Mouse (Mus musculus) gastrocnemius, adult 2 months (tissue): ENCODE data around the gene Tpst2. TPM values are rescaled to one million over a fixed set of nuclear protein-coding genes. Genes with fewer than 3 reads are reported as not detected.

Experiments
- DNase-seq: peaks from one replicate; pipeline ENCODE4 v3.0.0; 2022
- H3K27ac ChIP-seq: fragments of 200-600 bp; 2 replicates; pipeline ENCODE4 v1.8.1; 2022; ENCODE audit warnings: mild to moderate bottlenecking
- H3K4me3 ChIP-seq: fragments of 200-600 bp; 2 replicates; pipeline ENCODE4 v1.8.1; 2022; ENCODE audit warnings: mild to moderate bottlenecking, moderate library complexity
- CTCF ChIP-seq: fragments of 200-600 bp; IDR thresholded peaks from 2 replicates; pipeline ENCODE4 v1.8.1; 2022; ENCODE audit warnings: antibody characterized with exemption, mild to moderate bottlenecking, moderate library complexity
- intact Hi-C: fragments of 180-260 bp; cut with DNase I; formaldehyde crosslinking; loops from one replicate; pipeline ENCODE4 v1.15.1; 2025
- total RNA-seq, 2 experiments: library from RNA; stranded (reverse); gene quantifications; 2 replicates each; pipeline ENCODE4 v1.2.3; 2021

The Tpst2 gene
- total RNA-seq, 2 experiments from 2014 or later, result 12.6 to 25.4 TPM

- H3K4me3 ChIP-seq, result no peak overlapping the region
- no peak overlapping the region for H3K27ac ChIP-seq
- intact Hi-C loops, result loop anchor here (5.0 kb wide), 1 partner anchor 35 kb away; the partner anchor contains the start of gene Tpst2
- no peak for DNase-seq
- TF ChIP-seq CTCF, result no peak
Observed at GRCm38 (mm10) chr5:112242361-112242778, 34.1 kb upstream of the Tpst2 start.

- no peak for TF ChIP-seq CTCF
- intact Hi-C loops, result loop anchor here (5.0 kb wide), 1 partner anchor 34 kb away; the partner anchor contains the start of gene Tpst2
- no peak overlapping the region for H3K27ac ChIP-seq
- DNase-seq, result no peak
- H3K4me3 ChIP-seq, result no peak overlapping the region
Observed at GRCm38 (mm10) chr5:112243041-112243440, 33.5 kb upstream of the Tpst2 start.

GRCm38 (mm10) chr5:112243539-112244274, 32.8 kb upstream of the Tpst2 start:
- no peak for TF ChIP-seq CTCF
- no peak overlapping the region for H3K4me3 ChIP-seq
- H3K27ac ChIP-seq, result no peak overlapping the region
- DNase-seq, result no peak
- intact Hi-C loops, result loop anchor here (5.0 kb wide), 1 partner anchor 34 kb away; the partner anchor contains the start of gene Tpst2

DNA sequence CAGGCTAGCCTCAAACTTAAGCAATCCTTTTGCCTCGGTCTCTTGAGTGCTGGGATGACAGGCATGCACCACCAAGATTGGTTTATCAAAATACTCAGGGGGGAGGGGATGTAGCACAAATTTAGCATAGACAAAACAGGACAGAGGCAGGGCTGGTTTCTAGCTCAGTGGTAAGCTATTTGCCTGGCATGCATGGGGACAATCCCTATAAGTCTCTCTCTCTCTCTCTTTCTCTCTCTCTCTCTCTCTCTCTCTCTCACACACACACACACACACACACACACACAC, 32.3 kb upstream of the Tpst2 start:
- no peak for DNase-seq
- H3K4me3 ChIP-seq, result no peak overlapping the region
- H3K27ac ChIP-seq, result no peak overlapping the region
- intact Hi-C loops, result loop anchor here (5.0 kb wide), 1 partner anchor 33 kb away; the partner anchor contains the start of gene Tpst2
- no peak for TF ChIP-seq CTCF

GRCm38 (mm10) chr5:112244890-112245615, 31.4 kb upstream of the Tpst2 start:
- Histone ChIP-seq H3K27ac (no peak overlapping the region), H3K4me3 (no peak overlapping the region)
- intact Hi-C loops, result loop anchor here (5.0 kb wide), 1 partner anchor 32 kb away; the partner anchor contains the start of gene Tpst2
- no peak for TF ChIP-seq CTCF
- no peak for DNase-seq

DNA sequence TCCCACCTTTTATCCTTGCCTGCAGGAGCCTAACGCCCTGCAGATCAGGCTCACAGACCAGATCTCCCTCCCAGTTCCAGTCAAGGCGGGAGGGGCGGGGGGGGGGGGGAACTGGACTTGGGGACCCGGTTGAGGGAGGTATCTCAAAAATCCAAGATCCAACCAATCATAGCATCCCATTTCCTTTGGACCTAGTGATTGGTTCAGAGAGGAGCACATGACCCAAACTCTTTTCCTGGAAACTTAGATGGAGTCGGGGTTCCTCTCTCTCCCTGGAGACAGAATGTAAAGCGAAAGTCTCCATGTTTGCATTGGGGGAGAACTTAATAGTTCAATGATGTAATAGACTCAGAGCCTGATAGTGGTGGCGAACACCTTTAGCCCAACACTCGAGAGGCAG, 29.1 kb upstream of the Tpst2 start:
- Histone ChIP-seq H3K4me3 (no peak overlapping the region), H3K27ac (no peak overlapping the region)
- intact Hi-C loops, result no loop called here
- TF ChIP-seq CTCF, result no peak
- no peak for DNase-seq

GRCm38 (mm10) chr5:112249106-112249505, 27.4 kb upstream of the Tpst2 start:
- DNase-seq, result no peak
- TF ChIP-seq CTCF, result no peak
- Histone ChIP-seq H3K4me3 (no peak overlapping the region), H3K27ac (no peak overlapping the region)
- intact Hi-C loops, result no loop called here

GRCm38 (mm10) chr5:112252400-112252799, 24.1 kb upstream of the Tpst2 start, which contains the start of gene Cryba4:
Gene Cryba4, minus strand, starts transcription at chr5:112252518.
- H3K4me3 ChIP-seq, result no peak within 1 kb of the TSS
- intact Hi-C loops, result loop anchor here (5.0 kb wide), 1 partner anchor 40 kb away; no protein-coding TSS in a partner anchor
- H3K27ac ChIP-seq, result peak within 1 kb of the TSS; percentile 43; the same call in 1 of the 2 replicates
- no peak for TF ChIP-seq CTCF
- DNase-seq, result peak; percentile 49

GRCm38 (mm10) chr5:112253169-112253568, 23.3 kb upstream of the Tpst2 start:
- H3K27ac ChIP-seq, result no peak overlapping the region
- no peak for DNase-seq
- TF ChIP-seq CTCF, result no peak
- intact Hi-C loops, result loop anchor here (5.0 kb wide), 1 partner anchor 39 kb away; no protein-coding TSS in a partner anchor
- H3K4me3 ChIP-seq, result no peak overlapping the region

DNA sequence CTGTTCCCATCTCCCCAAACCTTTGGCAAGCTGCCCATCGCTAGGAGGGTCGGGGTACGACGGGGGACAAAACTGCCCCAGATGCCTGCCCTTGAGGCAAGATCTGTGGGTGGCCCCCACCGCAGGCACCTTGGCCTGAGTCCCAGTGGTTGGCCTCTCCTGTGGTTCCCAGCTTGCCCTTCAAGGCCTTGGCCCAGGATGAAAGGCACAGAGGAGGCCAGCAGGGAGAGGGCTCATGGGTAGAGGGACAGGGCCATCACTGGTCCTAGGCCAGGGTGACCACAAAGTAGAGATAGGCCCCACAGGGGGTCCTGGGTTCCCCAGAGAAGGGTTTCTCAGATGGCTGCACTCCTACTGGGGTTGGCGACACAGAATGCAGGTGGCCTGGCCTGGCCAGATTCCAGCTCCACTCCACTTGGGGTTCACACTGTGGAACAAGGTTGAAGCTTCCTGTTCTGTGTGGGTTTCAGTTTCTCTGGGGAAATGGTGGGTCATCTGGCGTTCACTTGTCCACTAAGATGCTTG, 22.1 kb upstream of the Tpst2 start:
- no peak for TF ChIP-seq CTCF
- intact Hi-C loops, result loop anchor here (5.0 kb wide), 1 partner anchor 38 kb away; no protein-coding TSS in a partner anchor
- Histone ChIP-seq H3K27ac (peak overlapping the region; percentile 84), H3K4me3 (no peak overlapping the region)
- DNase-seq, result peak; percentile 91

GRCm38 (mm10) chr5:112255426-112255825, 21.1 kb upstream of the Tpst2 start, which contains the start of gene Crybb1:
Gene Crybb1, plus strand, starts transcription at chr5:112255815.
- Histone ChIP-seq H3K27ac (peak within 1 kb of the TSS; percentile 84), H3K4me3 (no peak within 1 kb of the TSS)
- no peak for TF ChIP-seq CTCF
- intact Hi-C loops, result no loop called here
- peak; percentile 90 for DNase-seq

DNA sequence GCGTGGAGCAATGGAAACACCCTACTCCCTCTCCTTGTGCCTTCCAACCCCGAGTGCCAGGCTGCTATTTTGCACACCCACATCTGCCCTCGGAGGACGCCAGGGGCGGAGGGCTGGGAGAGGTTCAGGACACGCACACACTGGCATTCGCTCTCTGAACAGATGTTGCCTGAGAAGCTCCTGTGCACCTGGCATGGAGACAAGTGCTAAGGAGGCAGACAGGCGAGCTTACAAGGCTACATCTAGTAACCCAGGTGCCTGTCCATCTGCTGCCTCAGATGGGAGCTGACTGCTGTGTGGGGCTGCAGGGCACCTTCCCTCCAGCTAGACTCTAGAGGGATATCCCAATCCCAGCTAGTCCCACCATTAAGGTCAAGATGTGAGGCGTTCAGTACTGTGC, 20.0 kb upstream of the Tpst2 start:
- H3K27ac ChIP-seq, result peak overlapping the region; percentile 84
- no peak for TF ChIP-seq CTCF
- intact Hi-C loops, result no loop called here
- DNase-seq, result no peak
- H3K4me3 ChIP-seq, result no peak overlapping the region

GRCm38 (mm10) chr5:112257896-112258295, 18.6 kb upstream of the Tpst2 start:
- DNase-seq, result no peak
- TF ChIP-seq CTCF, result no peak
- Histone ChIP-seq H3K4me3 (no peak overlapping the region), H3K27ac (no peak overlapping the region)
- intact Hi-C loops, result no loop called here
